In the genomic region with DNA sequence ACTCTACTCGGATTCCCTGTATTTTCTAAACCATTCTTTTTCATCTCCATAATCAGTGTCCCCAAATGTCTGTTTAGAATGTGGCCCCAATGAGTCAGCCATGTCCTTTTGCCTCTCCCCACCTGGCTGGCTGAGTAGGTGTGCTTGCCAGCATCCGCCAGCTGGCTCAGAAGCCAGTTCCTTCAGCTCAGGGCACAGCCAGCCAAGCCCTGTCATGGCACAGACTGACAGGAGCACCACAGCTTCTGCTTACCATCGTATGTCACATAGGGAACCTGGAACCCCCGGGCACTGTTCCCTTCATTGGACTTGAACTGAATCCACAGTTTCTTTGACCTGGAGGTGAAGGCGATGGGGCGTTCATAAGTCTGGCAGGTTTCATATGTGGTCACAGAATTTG, we compare ENCODE assay signal across 12 mouse cellular contexts. TPM values are rescaled to one million over a fixed set of nuclear protein-coding genes. Genes with fewer than 3 reads are reported as not detected.
DNase-seq lines count a peak whose midpoint lies in the region; TF ChIP-seq lines count a peak whose summit lies in the region.
"Had no signal": no experiment of that assay in that cellular context is flagged by ENCODE, and none has a peak within 500 bp of the region (broad histone marks: within the 10 kb centered on the region; RNA-seq: fewer than 3 reads in every experiment).

No protein-coding gene starts in this region.

- no peak for TF ChIP-seq CTCF in heart, adult 2 months (IDR thresholded peaks at IDR 0.05)

- 53% methylated on average over 6 of the region's 6 CpGs for WGBS in heart, adult 2 months

- H3K27ac ChIP-seq in heart, adult 2 months, result peak overlapping the region; percentile 84
- H3K27ac ChIP-seq: hindbrain, embryonic 14.5 days; limb, embryonic 15.5 days; neural tube, embryonic 12.5 days had no signal

- peaks cover 10% of the 10 kb centered on the region for H3K4me1 ChIP-seq in heart, adult 2 months (ENCODE audit: control insufficient read depth, insufficient read depth, low read length)
- H3K4me1 ChIP-seq: neural tube, embryonic 12.5 days had no signal

- TF ChIP-seq EP300 in heart, adult 2 months (IDR thresholded peaks at IDR 0.05; ENCODE audit: insufficient read depth, low read depth, low read length), result 0 out of 2 replicates have a peak, but pooled peaks have one; percentile 57

- no peaks in the 10 kb centered on the region for H3K79me2 ChIP-seq in heart, adult 2 months (replicated peaks; ENCODE audit: control insufficient read depth, insufficient read depth, low read length)

- peak; percentile 45 to 66 for DNase-seq in heart, adult 2 months
- no peak for DNase-seq in heart, adult 8-10 months (ENCODE audit: low spot score)
- peak; percentile 62 to 63 for DNase-seq in adrenal gland, postnatal 36 days
- peak; percentile 89 for DNase-seq in cerebellum, adult 9-11 months
- DNase-seq in heart, postnatal 36 days, result peak; percentile 20 to 45
- no peak for DNase-seq in ovary, postnatal 10 days (ENCODE audit: low spot score)
- no peak for DNase-seq in T-cell, adult 2 months (ENCODE audit: low spot score)
- DNase-seq in kidney, postnatal 4 days, result no peak
- DNase-seq: gastrocnemius, postnatal 25 days had no signal

- intact Hi-C loops in heart, adult 2 months (cut with DNase I), result no loop called here
- intact Hi-C loops in heart, postnatal 36 days (cut with DNase I), result loop anchor here (2.0 kb wide), 1 partner anchor 96 kb away; no protein-coding TSS in a partner anchor

- H3K36me3 ChIP-seq in heart, adult 2 months (ENCODE audit: control insufficient read depth, insufficient read depth, low read length), result peaks cover 2% of the 10 kb centered on the region; the same call in 1 of the 2 replicates
- H3K36me3 ChIP-seq: limb, embryonic 15.5 days had no signal

- no peaks in the 10 kb centered on the region for H3K27me3 ChIP-seq in heart, adult 2 months (ENCODE audit: control insufficient read depth, insufficient read depth, low read length)
- H3K27me3 ChIP-seq: limb, embryonic 15.5 days; neural tube, embryonic 12.5 days had no signal

- no peak for TF ChIP-seq POLR2A in heart, adult 2 months (IDR thresholded peaks at IDR 0.05; ENCODE audit: insufficient read depth, low read depth, low read length)

- no peak overlapping the region for H3K9ac ChIP-seq in heart, adult 2 months (ENCODE audit: low read depth, low read length)
- H3K9ac ChIP-seq: hindbrain, embryonic 14.5 days; limb, embryonic 15.5 days; neural tube, embryonic 12.5 days had no signal

- H3K4me3 ChIP-seq in heart, adult 2 months, result no peak overlapping the region
- H3K4me3 ChIP-seq: limb, embryonic 15.5 days; neural tube, embryonic 12.5 days had no signal

RNA-seq across cellular contexts. Expression of gene Nrip3, which starts 22.5 kb away (rescaled TPM):
- under 1 TPM; 0.05 to 0.36 TPM for total RNA-seq in heart, adult 2 months (2021)
- 0.10 and 0.15 TPM in 2 replicates for polyA plus RNA-seq in heart, adult 2 months (2012; rRNA removed)
- total RNA-seq in heart, adult 8-10 months (2022), result under 1 TPM; 0.09 to 0.25 (median 0.19) TPM
- total RNA-seq in adrenal gland, postnatal 36 days (2021), result 1 to 10 TPM in 1 of 2 experiments, under 1 TPM in 1; 0.63 to 1.3 TPM
- total RNA-seq in heart, postnatal 36 days (2021), result under 1 TPM; 0.08 to 0.47 TPM

RNA-seq across cellular contexts. Expression of gene Tmem9b, which starts 51.7 kb away (rescaled TPM):
- total RNA-seq in heart, adult 2 months (2021), result 10 to 100 TPM; 28.1 to 34.3 TPM
- 35.4 and 61.2 TPM in 2 replicates for polyA plus RNA-seq in heart, adult 2 months (2012; rRNA removed)
- total RNA-seq in heart, adult 8-10 months (2022), result 10 to 100 TPM; 30.1 to 35.1 (median 31.0) TPM
- total RNA-seq in adrenal gland, postnatal 36 days (2021), result 10 to 100 TPM; 43.9 to 47.2 TPM
- 10 to 100 TPM; 29.8 to 31.1 TPM for total RNA-seq in heart, postnatal 36 days (2021)

Comparison
In these comparisons a context has a peak if more than half of its experiments do, and no peak if none do; other contexts are left out.
1. DNase-seq: peak in heart, adult 2 months (2 of 2), adrenal gland, postnatal 36 days (2 of 2), cerebellum, adult 9-11 months (single experiment) and heart, postnatal 36 days (2 of 2); none in heart, adult 8-10 months (single experiment), ovary, postnatal 10 days (single experiment), T-cell, adult 2 months (single experiment) and kidney, postnatal 4 days (0 of 2).